Mouse (Mus musculus) thymus, postnatal 25 days (tissue): Measurements from ENCODE around the gene Rarb.

Source experiments
- DNase-seq: peaks from one replicate; pipeline ENCODE4 v3.0.0; 2022

Rarb gene

GRCm38 (mm10) chr14:16574925-16575721, 243.8 kb downstream of the Rarb start:
- DNase-seq = no peak

GRCm38 (mm10) chr14:16573475-16574171, 245.3 kb downstream of the Rarb start:
- DNase-seq = no peak

- no peak for DNase-seq
Observed at GRCm38 (mm10) chr14:16572755-16573340, 246.1 kb downstream of the Rarb start.

GRCm38 (mm10) chr14:16569506-16570001, 249.4 kb downstream of the Rarb start:
- DNase-seq = no peak

- no peak for DNase-seq
Observed at GRCm38 (mm10) chr14:16566920-16567319, 252.0 kb downstream of the Rarb start.

- no peak for DNase-seq
Observed at GRCm38 (mm10) chr14:16563912-16564311, 255.0 kb downstream of the Rarb start.

- DNase-seq = no peak
Observed at GRCm38 (mm10) chr14:16561496-16562170, 257.3 kb downstream of the Rarb start.

GRCm38 (mm10) chr14:16559294-16560217, 259.4 kb downstream of the Rarb start:
- no peak for DNase-seq

- DNase-seq = no peak
Observed at GRCm38 (mm10) chr14:16558033-16558432, 260.9 kb downstream of the Rarb start.

- DNase-seq = no peak
Observed at GRCm38 (mm10) chr14:16554643-16555459, 264.1 kb downstream of the Rarb start.

GRCm38 (mm10) chr14:16554319-16554642, 264.7 kb downstream of the Rarb start:
- DNase-seq = no peak

GRCm38 (mm10) chr14:16552293-16552692, 266.7 kb downstream of the Rarb start:
- no peak for DNase-seq

- DNase-seq = no peak
Observed at GRCm38 (mm10) chr14:16551843-16552242, 267.1 kb downstream of the Rarb start.

- DNase-seq = no peak
Observed at GRCm38 (mm10) chr14:16548200-16548576, 270.8 kb downstream of the Rarb start.

GRCm38 (mm10) chr14:16547492-16548199, 271.3 kb downstream of the Rarb start:
- no peak for DNase-seq

GRCm38 (mm10) chr14:16544995-16545394, 274.0 kb downstream of the Rarb start:
- DNase-seq = no peak

- no peak for DNase-seq
Observed at GRCm38 (mm10) chr14:16541641-16542040, 277.3 kb downstream of the Rarb start.

GRCm38 (mm10) chr14:16537433-16537832, 281.5 kb downstream of the Rarb start:
- DNase-seq = no peak

GRCm38 (mm10) chr14:16528631-16529030, 290.3 kb downstream of the Rarb start:
- DNase-seq = no peak

- no peak for DNase-seq
Observed at GRCm38 (mm10) chr14:16526120-16526519, 292.8 kb downstream of the Rarb start.
